Mouse (Mus musculus): ENCODE results near the gene Gtf2e1.

The Gtf2e1 gene

DNA sequence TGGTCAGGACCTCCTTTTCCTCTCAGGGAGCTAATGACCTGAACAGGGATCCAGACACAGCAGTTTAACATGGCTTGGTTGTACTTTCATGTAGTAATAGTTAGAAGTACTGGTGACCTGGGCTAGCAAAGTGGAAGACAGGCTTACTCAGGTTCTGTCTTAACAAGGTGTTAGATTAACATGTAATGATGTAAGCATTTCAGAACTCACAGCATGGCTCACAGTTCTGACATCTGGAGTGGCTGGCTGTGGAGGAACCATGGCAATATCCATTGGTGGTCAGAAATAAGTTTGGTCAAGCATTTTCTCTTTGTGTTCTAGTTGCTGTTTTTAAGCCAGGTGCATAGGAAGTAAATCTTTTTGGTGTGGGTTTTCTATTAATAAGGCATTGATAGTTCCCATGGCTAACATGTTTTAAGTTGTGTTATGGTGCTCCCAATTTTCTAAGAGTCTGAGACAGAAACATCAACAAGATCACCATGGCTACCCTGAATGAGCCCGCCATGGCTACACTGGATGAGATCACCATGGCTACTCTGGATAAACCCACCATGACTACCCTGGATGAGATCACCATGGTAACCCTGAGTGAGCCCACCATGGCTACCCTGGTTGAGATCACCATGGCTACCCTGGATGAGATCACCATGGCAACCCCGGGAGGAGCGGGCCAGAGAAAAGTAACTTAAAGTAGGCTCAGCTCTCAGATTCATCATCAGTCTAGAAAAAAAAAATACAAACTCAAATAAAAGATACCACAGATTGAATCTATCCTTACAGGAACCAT, 52.6 kb downstream of the Gtf2e1 start:
- no peak for DNase-seq (ENCODE audit: low read depth in 1 of 2, low spot score in 2 of 2)

DNA sequence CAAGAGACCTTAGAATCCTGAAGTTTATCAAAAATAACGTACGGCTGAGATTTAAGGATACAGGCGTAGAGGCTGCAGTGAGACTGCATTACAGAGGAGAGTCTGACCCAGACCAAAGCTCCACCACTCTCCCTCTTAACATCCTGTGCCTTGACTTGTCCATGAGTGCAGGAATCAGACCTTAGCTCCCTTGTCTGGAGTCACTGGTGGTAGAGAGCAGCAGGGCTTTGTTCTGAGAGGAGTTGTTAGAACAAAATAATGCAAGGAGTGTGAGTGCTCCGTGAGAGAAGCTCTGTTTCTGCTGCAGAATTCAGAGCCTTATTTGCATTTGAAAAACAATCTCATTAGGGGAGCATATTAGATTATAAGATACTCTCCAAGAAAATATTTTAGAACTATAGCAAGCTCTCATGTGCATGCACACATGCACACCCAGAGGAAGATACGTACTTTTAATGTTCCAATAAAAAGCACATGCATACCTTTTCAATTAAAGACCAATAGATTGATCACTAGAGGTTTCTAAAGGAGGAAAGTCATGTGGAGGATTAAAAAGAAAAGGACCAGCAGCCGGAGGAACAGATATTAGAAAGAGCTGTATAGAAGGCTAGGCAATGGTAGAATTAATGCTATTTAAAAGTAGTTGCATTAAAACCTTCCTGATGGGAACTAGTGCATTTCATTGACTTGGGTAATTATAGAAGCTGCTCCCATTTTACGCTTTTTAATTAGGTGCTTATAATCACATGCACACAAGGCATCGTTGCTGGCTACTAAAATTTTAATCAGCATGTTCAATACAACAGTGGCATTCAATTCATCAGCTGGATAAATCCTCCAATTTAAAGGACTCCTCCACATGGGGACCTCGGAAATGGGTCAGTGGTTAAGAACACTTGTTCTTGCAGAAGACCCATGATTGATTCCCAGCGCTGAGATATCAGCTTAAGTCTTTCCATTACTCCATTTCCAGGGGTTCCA, 61.0 kb downstream of the Gtf2e1 start:
- DNase-seq (ENCODE audit: low read depth in 1 of 2, low spot score in 2 of 2) = no peak

DNA sequence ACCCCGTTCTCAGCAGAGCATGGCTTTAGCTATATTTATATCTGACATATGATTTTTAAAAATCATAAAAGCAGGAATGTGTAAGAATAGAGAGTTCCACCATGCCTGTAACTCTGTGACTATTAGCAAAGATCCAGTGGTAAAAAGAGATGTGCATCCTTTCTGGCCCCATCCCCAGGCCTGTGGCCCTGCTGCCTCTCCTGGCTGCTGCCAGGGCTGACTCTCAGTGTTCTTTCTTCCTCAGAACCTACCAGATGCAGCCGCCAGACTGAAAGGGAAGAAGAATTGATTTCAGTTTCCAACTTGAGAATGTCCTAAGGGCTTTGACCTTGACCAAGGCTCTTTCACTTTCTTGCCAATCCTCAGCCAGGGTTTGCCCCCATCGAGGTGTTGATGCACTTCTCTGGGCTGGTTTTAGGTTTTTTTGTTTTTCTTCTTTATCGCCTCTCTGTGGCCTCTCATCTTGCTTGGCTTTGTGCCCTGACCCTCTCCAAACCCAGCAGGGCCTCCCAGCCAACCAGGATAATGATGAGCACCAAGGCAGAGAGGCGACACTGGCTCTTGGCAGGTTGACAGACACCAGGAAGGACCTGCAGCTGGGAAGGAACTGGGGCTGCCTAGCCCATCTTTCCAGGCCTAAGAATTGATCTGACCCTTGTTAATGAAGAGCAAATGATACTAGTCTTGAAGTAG, 66.8 kb downstream of the Gtf2e1 start:
- no peak for DNase-seq (ENCODE audit: low read depth in 1 of 2, low spot score in 2 of 2)

DNA sequence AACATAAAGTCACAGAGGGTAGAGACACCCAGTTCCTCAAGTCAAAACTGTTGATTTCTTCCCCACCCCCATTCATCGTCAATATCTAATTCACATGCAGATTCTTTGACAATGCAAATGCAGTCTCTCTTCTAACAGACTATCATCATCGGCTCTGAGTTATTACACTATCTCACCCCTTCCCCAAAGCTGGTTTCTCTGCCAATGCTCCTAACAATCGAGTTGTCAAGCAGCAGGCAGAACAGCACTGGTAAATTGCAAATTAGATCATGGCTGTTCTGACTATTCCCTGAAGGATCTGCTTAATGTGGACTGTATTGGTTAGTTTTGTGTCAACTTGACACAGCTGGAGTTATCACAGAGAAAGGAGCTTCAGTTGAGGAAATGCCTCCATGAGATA, 70.0 kb downstream of the Gtf2e1 start:
- DNase-seq (ENCODE audit: low read depth in 1 of 2, low spot score in 2 of 2) = no peak

GRCm38 (mm10) chr16:37463981-37464380, 75.6 kb downstream of the Gtf2e1 start:
- no peak for DNase-seq (ENCODE audit: low read depth in 1 of 2, low spot score in 2 of 2)

DNA sequence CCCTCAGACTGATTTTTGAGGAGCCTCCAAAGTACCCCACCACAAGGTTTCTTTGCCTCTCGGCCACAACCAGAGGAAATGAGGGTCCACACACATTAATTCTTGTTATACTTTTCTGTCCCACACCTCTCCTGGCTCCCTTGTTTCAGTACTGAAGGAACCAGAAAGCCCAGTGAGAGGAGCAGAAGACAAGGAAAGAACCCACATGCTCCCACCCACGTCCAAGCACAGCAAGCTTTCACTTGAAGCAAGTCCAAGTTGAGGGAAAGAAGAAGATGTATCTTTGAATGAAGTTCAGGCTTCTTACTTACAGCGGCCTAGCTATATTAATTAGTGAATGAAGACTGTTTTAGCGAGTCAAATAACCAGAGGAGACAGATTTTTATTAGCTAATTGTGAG, 76.7 kb downstream of the Gtf2e1 start:
- no peak for DNase-seq (ENCODE audit: low read depth in 1 of 2, low spot score in 2 of 2)

DNA sequence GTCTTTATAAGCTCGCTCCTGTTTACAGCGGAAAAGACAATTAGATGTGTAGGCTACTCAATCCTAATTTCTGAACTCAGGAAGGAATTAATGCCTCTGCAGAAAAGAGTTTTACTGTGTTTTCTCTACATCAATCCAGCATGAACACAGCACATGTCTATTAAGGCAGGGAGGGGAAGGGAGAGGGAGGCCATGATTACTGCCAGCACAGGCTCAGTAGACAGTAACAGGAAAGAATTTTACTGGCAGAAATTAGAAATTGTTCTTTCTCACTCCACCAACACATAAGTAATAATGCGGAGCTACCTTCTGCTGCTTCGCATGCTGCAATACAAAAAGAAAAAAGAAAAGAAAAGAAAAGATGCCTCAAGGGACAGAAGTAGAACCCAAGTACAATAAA, 78.0 kb downstream of the Gtf2e1 start:
- no peak for DNase-seq (ENCODE audit: low read depth in 1 of 2, low spot score in 2 of 2)
